Mouse (Mus musculus) lung, embryonic 14.5 days (tissue): Measurements from ENCODE around the gene Otx2. TPM values are rescaled to one million over a fixed set of nuclear protein-coding genes. Genes with fewer than 3 reads are reported as not detected.
A peak's percentile ranks its signal among the peaks of the same experiment; 100 is the strongest.

Experiments
- ATAC-seq: fragments of 200-750 bp; cut with Nextera tagmentation; 2 replicates; pipeline ENCODE4 v1.8.0; 2017; ENCODE audit warnings: mild to moderate bottlenecking, moderate TSS enrichment, moderate library complexity; ENCODE audit not compliant: insufficient read depth
- DNase-seq: peaks from one replicate; pipeline ENCODE4 v3.0.0-alpha.2; 2015
- H3K27ac ChIP-seq: fragments of 300-500 bp; sonication (generic); 2 replicates; pipeline ENCODE4 v1.5.1; 2014; ENCODE audit warnings: low read depth, mild to moderate bottlenecking, moderate library complexity
- H3K27me3 ChIP-seq: fragments of 300-500 bp; sonication (generic); 2 replicates; pipeline ENCODE4 v1.6.1; 2014; ENCODE audit warnings: low read length, control low read depth; ENCODE audit not compliant: insufficient read depth
- H3K36me3 ChIP-seq: fragments of 300-500 bp; sonication (generic); 2 replicates; pipeline ENCODE4 v1.6.1; 2014; ENCODE audit warnings: control low read depth; ENCODE audit not compliant: insufficient read depth
- H3K4me1 ChIP-seq: fragments of 300-500 bp; sonication (generic); 2 replicates; pipeline ENCODE4 v1.6.1; 2014; ENCODE audit warnings: antibody characterized with exemption, control low read depth; ENCODE audit not compliant: insufficient read depth
- H3K4me2 ChIP-seq: fragments of 300-500 bp; sonication (generic); 2 replicates; pipeline ENCODE4 v1.6.1; 2014; ENCODE audit warnings: mild to moderate bottlenecking
- H3K4me3 ChIP-seq: fragments of 300-500 bp; sonication (generic); 2 replicates; pipeline ENCODE4 v1.5.1; 2014; ENCODE audit warnings: low read depth, low read length
- H3K9ac ChIP-seq: fragments of 300-500 bp; sonication (generic); 2 replicates; pipeline ENCODE4 v1.6.1; 2014
- H3K9me3 ChIP-seq: fragments of 300-500 bp; sonication (generic); 2 replicates; pipeline ENCODE4 v1.6.1; 2016; ENCODE audit warnings: low read depth, low read length, control low read depth
- CTCF ChIP-seq: IDR thresholded peaks from 2 replicates; pipeline ENCODE4 v1.5.1; 2016; ENCODE audit warnings: antibody characterized with exemption, low read depth
- WGBS: fragments of 180-500 bp; shearing (Covaris S2); extraction: QIAGEN DNeasy Blood & Tissue Kit; methylation state at CpG from one replicate; pipeline ENCODE4 v1.1.7; 2014; 5-methylcytosine and 5-hydroxymethylcytosine counted together
- polyA plus RNA-seq: library from polyadenylated mRNA; unstranded; fragments of >200 nt; fragmentation: Nextera tagmentation; extraction: Ambion mirVana; gene quantifications from 2 replicates; pipeline ENCODE4 v1.2.1, GENCODE M21; 2014

Gene Otx2
- polyA plus RNA-seq, 1 experiment from 2014 or later, result not detected

GRCm38 (mm10) chr14:48656711-48657110, 16.9 kb downstream of the Otx2 start:
- ATAC-seq, result no peak
- peaks cover 98% of the 10 kb centered on the region for H3K27me3 ChIP-seq
- no peak overlapping the region for H3K4me3 ChIP-seq
- H3K36me3 ChIP-seq, result no peaks in the 10 kb centered on the region
- H3K27ac ChIP-seq, result no peak overlapping the region
- H3K9me3 ChIP-seq, result no peaks in the 10 kb centered on the region
- no peak overlapping the region for H3K9ac ChIP-seq
- TF ChIP-seq CTCF, result no peak
- no peaks in the 10 kb centered on the region for H3K4me1 ChIP-seq
- no peak overlapping the region for H3K4me2 ChIP-seq
- DNase-seq, result no peak
- WGBS, result 62% methylated on average over 4 of the region's 4 CpGs

- no peak overlapping the region for H3K4me2 ChIP-seq
- H3K4me1 ChIP-seq, result no peaks in the 10 kb centered on the region
- ATAC-seq (no peak), DNase-seq (peak; percentile 26)
- no peak for TF ChIP-seq CTCF
- no peaks in the 10 kb centered on the region for H3K9me3 ChIP-seq
- 6% methylated on average over 21 of the region's 21 CpGs for WGBS
- H3K36me3 ChIP-seq, result no peaks in the 10 kb centered on the region
- H3K4me3 ChIP-seq, result no peak overlapping the region
- H3K27me3 ChIP-seq, result peaks cover 98% of the 10 kb centered on the region
- no peak overlapping the region for H3K27ac ChIP-seq
- H3K9ac ChIP-seq, result no peak overlapping the region
Observed at GRCm38 (mm10) chr14:48655792-48656550, 17.6 kb downstream of the Otx2 start.

- Histone ChIP-seq H3K36me3 (no peaks in the 10 kb centered on the region), H3K27me3 (peaks cover 98% of the 10 kb centered on the region), H3K4me2 (no peak overlapping the region), H3K9ac (no peak overlapping the region), H3K9me3 (no peaks in the 10 kb centered on the region), H3K4me3 (no peak overlapping the region), H3K27ac (no peak overlapping the region), H3K4me1 (no peaks in the 10 kb centered on the region)
- TF ChIP-seq CTCF, result no peak
- DNase-seq, result peak; percentile 34
- no peak for ATAC-seq
- under 1% methylated on average over 33 of the region's 33 CpGs for WGBS
Observed at GRCm38 (mm10) chr14:48655073-48655791, 18.4 kb downstream of the Otx2 start.

GRCm38 (mm10) chr14:48654551-48655072, 19.0 kb downstream of the Otx2 start:
- Histone ChIP-seq H3K4me2 (no peak overlapping the region), H3K9ac (no peak overlapping the region), H3K36me3 (no peaks in the 10 kb centered on the region), H3K27me3 (peaks cover 96% of the 10 kb centered on the region), H3K4me3 (no peak overlapping the region), H3K4me1 (no peaks in the 10 kb centered on the region), H3K9me3 (no peaks in the 10 kb centered on the region), H3K27ac (no peak overlapping the region)
- ATAC-seq (no peak), DNase-seq (no peak)
- TF ChIP-seq CTCF, result no peak
- 3% methylated on average over 20 of the region's 20 CpGs for WGBS

DNA sequence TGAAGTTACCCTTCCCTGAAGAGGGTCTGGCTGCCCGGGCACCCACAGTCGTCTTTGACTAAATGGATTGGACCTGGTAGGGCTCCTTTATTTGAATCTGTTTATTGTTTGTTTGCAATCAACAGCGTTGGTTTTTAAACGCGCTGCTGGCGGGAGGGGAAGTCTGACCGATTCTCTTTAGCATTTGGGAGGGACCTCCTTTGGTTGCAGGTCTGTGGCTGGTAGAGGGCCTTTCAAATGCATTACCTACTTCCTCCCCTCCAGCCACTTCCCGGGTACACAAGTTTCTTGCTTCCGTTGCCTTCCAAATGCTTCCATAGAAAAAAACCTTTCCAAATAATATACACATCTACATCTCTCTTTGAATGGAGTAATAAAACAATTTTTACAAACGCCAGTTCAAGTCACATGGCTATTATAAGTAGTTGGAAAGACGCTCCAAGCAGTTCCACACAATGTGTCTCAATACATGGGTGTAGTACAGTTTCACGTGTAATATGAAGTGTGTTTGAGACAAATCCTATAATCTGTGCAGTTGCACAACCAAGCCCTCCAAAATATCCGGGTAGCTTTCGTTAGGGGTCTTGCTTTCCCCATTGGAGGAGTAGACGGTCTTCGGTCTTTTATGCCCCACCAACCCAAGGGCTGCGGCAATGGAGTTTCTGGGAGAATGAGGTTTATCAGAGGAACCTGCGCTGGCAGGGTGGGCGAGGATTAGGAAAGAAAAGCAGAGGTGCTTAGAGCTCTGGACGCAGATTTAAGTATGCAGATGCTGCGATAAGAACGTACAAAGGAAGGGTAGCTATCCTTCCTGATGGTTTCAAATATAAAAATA, 19.7 kb downstream of the Otx2 start:
- H3K4me1 ChIP-seq, result no peaks in the 10 kb centered on the region
- no peak for TF ChIP-seq CTCF
- no peak overlapping the region for H3K9ac ChIP-seq
- no peak for ATAC-seq
- no peak overlapping the region for H3K27ac ChIP-seq
- no peaks in the 10 kb centered on the region for H3K9me3 ChIP-seq
- H3K36me3 ChIP-seq, result no peaks in the 10 kb centered on the region
- peaks cover 91% of the 10 kb centered on the region for H3K27me3 ChIP-seq
- DNase-seq, result no peak
- H3K4me3 ChIP-seq, result no peak overlapping the region
- WGBS, result 9% methylated on average over 22 of the region's 22 CpGs
- H3K4me2 ChIP-seq, result no peak overlapping the region

GRCm38 (mm10) chr14:48653081-48653480, 20.5 kb downstream of the Otx2 start:
- ATAC-seq, result no peak
- H3K36me3 ChIP-seq, result no peaks in the 10 kb centered on the region
- DNase-seq, result no peak
- H3K27me3 ChIP-seq, result peaks cover 83% of the 10 kb centered on the region
- WGBS, result 61% methylated on average over 3 of the region's 3 CpGs
- H3K4me1 ChIP-seq, result no peaks in the 10 kb centered on the region
- TF ChIP-seq CTCF, result no peak
- H3K27ac ChIP-seq, result no peak overlapping the region
- H3K9me3 ChIP-seq, result no peaks in the 10 kb centered on the region
- no peak overlapping the region for H3K4me2 ChIP-seq
- no peak overlapping the region for H3K9ac ChIP-seq
- H3K4me3 ChIP-seq, result no peak overlapping the region
